Mouse (Mus musculus) testis, adult 2 months (tissue): ENCODE data around the gene Pdhb.

ENCODE experiments used
- CTCF ChIP-seq: fragments of 200-500 bp; IDR thresholded peaks from 2 replicates; pipeline ENCODE4 v1.5.1; 2012; ENCODE audit warnings: low read depth, mild to moderate bottlenecking, inconsistent platforms, low read length, moderate library complexity; ENCODE audit not compliant: control insufficient read depth, insufficient read depth, insufficient replicate concordance
- POLR2A ChIP-seq: fragments of 200-500 bp; IDR thresholded peaks from 2 replicates; pipeline ENCODE4 v1.6.1; 2012; ENCODE audit warnings: low read depth, mild to moderate bottlenecking, inconsistent platforms, low read length, moderate library complexity; ENCODE audit not compliant: control insufficient read depth

DNA sequence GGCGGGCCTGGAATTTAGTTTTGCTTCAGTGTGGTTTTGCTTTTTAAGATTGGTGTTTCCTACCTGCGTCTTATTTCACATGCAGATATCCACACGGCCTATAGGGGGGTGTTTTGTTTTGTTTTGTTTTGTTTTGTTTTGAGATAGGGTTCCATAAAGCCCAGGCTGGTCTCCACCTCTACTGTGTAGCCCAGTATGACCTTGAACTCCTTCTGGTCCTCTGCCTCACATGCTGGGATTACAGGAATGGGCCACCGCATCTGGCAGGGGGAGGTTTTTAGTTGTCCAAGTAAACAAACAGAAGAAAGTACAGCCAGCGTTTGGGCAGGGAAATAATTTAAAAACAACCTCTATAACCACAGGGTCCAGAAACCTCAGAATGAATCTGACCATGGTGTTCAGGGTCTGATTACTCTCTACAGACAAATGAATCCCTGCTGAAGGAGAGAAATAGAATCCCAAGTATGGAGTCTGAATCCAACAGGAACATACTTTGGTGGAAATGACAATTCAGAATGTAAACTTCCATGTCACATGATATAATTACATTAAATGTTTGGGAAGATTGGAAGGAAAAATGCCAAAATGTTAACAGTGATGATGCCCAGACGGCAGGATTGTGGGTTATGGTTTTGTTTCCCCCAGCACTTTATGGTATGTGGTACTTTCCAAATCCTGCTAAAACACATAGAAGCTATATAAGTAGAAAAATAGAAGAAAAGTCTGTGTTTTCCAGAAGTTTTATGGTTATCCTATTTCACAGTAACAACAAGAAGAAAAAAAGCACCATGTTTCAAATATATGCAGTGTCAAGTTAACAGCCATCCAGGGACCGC, 48.6 kb downstream of the Pdhb start:
- TF ChIP-seq CTCF: no peak
- no peak for TF ChIP-seq POLR2A
